Mouse (Mus musculus): ENCODE measurements around the gene Il3.
"Not testable (repeated sequence)": the region's sequence is repeated elsewhere in the genome, so short reads cannot be mapped to it uniquely, and the experiment has no call there.

Il3 gene

GRCm38 (mm10) chr11:54267177-54267576 lies at the start of gene Il3:
Gene Il3, minus strand, starts transcription at chr11:54267277.
- no peak for DNase-seq

- DNase-seq, result no peak
Measured at GRCm38 (mm10) chr11:54315336-54315735, 48.3 kb upstream of the Il3 start.

DNA sequence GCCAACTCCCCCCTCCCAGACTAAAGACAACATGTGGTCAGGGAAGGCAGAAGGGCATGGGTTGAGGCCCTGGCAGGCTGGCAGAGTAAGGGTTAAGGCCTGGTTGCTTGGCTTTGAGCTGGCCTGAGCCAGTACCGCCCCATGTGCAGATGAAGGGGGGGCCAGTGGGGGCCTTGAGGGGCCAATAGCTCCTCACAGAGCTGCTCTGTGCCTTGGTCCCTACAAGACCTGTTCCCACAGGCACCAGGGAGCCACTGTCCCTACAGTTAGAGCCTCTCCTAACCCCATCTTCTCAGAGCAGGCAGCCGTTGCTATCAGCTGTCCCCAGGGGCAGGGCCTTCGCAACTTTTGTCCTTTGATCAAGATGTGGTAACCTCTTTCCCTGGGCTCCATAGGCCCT lies 47.7 kb upstream of the Il3 start:
- DNase-seq, result no peak

- no peak for DNase-seq
Measured at GRCm38 (mm10) chr11:54313391-54314360, 46.6 kb upstream of the Il3 start.

DNA sequence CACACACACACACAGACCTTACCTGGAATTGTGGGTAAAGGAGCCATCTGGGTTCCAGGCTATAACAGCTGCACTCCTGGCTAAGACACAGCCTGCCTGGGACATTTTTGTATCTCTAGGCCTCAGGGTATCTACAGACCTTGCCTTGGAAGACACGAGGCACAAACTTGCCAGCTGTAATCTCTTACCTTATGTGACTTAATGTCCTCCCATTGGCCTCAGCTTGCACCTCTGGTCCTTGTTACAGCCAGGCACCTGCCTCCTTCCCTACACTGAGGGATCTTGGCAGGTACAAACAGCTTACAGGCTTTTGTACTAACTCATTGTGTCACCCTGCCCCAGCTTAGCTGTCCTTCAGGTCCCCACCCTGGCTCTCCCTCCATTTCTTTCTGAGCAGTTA lies 45.5 kb upstream of the Il3 start:
- DNase-seq, result no peak

DNA sequence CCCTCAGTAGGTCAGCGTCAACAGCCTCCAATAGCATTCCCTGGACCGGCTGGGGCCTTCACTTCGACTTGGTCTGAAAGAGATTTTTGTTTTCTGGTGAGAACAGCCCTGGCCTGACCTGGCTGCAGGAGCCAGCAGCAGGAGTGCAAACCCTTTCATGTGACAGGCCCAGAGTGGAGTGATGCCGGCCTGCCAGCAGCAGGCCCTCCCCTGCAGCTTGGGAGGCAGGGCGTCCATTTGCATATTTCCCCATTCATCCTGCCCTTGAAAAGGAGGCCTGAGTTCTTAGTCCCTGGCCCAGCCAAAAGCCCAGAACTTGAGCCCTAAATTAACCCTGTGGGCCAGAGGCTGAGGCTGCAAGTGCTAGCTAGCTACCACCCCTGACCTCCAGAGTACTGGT lies 44.9 kb upstream of the Il3 start:
- DNase-seq, result peak; percentile 14 to 44

GRCm38 (mm10) chr11:54310588-54310987 lies 43.5 kb upstream of the Il3 start:
- no peak for DNase-seq

DNA sequence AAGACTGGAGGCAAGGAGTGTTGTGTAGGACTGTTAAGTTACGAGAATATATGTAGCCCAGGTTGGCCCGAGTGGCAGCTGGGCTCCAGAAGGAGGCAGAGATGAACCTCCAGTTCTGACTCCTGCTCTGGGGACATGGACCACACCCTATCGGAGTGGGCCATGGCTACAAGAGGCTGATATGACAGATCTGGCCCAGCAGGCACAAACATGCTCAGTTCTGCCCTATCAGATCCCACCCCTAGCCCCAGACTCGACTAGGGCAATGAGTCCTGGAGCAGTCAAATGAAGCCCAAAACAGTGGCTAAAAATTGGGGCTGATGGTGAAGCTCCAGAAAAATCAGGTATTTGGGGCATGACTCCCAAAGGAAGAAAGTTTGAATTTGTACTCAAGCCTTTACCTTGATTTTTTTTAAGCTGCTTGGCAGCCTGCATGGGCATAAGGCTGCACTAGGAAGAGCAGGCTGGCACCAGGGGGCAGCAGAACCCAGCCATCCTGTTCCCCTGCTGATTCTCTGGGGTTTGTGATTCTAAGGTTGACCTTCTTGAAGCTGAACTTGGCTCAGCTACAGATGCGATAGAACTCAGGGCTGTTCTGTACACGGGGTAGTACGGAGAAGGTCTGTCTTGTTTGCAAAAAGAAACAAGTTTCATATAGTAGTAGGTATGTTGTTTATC lies 40.2 kb upstream of the Il3 start:
- peak; percentile 49 to 59 for DNase-seq

GRCm38 (mm10) chr11:54305331-54305730 lies 38.3 kb upstream of the Il3 start:
- no peak for DNase-seq

DNA sequence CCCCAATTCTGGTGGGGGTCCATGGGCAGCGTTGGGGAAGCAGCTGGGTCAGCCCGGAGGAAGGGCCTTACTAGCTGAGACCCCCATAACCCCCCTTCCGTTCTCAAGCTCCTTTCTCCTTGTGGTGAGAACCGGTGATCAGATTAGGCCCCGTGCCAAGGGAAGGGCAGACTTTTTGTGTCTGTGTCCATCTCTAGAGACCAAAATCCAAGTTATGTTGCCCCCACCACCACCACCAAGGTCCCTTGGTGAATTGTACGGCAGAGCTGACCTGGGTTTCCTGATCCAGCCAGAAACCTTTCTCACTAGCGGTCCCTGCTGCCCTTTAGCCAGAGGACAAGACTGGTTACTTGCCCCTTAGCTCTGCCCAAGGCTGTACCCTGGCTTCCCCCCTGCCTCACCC lies 37.4 kb upstream of the Il3 start:
- no peak for DNase-seq

DNA sequence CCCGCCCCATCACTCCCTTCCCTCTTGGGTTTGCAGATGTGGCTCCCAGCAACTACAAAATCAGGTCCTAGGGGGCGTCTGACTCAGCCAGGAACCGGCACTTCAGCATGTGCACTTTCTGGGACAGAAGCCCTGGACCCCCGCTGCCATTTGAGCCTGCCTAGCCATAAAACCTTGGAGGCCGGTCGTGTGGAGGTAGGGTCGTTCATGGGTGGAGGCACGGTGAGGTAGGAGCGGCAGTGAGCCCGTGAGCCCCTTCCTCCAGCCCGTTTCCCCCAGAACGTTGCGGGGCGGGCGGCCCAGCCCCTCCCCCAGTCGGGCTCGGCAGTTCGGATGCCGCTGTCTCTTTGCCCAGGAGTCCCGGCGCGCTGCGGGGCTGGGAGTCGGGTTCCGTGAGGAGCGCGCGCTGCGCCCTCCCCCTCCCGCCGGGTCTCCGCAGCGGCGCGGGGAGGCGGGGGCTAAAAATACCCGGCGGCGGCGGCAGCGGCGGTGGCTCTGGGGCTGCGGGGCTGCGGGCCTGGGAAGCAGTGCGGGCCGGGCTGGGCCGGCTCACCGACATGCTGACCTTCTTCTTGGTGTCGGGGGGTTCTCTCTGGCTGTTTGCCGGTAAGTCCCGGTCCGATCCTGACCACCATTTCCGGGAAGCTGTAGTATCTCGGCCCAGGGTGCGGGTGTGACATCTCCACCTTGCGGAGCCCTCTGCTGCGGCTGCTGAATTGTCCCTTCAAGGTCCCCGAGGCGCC lies 36.8 kb upstream of the Il3 start, which contains the start of gene Acsl6:
Gene Acsl6 (plus strand): TSS at position 71 of the 743 bp plus-strand sequence.
- DNase-seq, result no peak

DNA sequence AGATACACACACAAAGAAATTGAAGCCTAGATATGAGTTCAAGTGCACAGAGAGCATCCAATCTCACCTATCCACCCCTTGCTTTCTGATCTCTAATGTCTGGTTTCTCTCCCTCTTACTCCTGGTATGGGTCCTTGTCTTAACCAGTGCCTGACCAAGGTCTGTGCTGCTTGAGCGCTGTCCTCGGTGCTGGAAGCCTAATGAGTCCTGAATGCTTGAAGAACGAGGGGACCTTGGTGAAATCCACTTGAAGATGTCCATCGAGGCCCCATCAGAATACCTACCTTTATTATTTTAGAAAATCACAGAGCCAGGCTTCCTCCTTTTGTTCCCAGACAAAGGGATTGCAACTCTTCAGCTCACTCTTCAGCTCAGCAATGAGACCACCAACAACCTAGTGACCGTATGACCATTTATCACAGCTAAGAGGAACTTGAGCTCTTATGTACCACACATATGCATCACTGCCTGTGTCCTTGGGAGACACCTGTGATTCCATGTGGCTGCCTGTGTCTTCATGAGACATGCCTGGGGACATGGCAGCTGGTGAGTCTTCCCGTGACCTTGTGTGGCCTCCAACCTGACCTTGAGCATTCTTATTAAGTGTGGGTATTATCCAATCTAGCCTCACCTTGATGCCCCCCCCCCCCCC lies 36.1 kb upstream of the Il3 start:
- DNase-seq, result peak in 1 of 2 experiments; percentile 33

- no peak for DNase-seq
Measured at GRCm38 (mm10) chr11:54302606-54303005, 35.5 kb upstream of the Il3 start.

DNA sequence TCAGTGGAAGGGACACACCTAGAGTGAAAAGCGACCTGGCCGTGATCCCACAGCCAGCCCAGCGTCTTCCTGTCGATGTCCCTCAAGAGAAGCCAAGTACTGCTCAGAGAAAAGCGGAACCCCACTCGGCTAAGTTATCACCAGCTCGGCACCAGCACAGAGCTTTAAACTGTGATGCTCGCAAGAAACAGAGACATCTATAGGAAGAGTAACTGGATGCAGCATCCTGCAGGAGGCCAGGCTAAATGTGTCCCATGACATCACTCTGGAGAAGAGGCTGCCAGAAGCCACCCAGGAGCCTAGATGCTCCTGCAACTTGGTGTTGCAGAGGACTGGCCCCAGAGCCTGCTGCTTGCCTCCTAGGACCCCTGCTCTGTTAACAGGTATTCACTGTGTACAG lies 34.9 kb upstream of the Il3 start:
- DNase-seq, result no peak

GRCm38 (mm10) chr11:54298777-54299176 lies 31.7 kb upstream of the Il3 start:
- DNase-seq, result no peak

DNA sequence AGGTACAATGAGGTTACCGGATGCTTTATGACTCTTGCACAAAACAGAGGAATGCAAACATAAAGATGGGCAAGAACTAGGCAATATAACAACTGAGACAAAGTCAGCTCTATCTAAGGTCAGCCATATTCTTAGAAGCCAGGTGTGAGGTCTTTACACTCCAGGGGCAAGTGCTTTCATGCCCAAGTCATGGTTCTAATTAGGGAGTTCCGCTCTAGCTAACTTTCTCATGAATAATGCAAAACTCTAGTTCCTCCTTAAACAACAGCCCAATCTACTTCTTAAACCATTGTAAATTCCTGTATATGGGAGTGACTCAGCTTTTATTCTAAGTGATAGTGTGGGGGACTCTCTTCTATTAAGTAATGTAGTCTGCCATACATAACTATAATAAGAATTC lies 30.4 kb upstream of the Il3 start:
- not testable (repeated sequence) for DNase-seq

DNA sequence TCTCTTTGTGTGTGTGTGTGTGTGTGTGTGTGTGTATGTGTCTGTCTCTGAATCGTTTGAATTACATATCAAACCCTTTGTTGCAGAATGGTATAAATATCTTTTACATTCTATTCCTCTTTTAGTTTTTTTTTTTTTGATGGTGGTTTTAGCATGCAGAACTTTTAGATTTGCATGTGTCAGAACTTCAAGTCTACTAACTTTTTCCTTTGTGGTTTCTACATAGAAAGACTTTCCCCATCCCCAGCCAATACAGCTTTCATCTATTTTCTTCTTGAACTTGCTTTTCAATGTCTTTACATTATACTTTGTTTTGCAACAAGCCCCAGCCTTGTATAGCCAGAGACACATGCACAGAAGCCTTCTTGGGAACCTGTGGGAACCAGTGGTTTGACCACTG lies 29.7 kb upstream of the Il3 start:
- DNase-seq, result no peak

GRCm38 (mm10) chr11:54295971-54296370 lies 28.9 kb upstream of the Il3 start:
- DNase-seq, result no peak

DNA sequence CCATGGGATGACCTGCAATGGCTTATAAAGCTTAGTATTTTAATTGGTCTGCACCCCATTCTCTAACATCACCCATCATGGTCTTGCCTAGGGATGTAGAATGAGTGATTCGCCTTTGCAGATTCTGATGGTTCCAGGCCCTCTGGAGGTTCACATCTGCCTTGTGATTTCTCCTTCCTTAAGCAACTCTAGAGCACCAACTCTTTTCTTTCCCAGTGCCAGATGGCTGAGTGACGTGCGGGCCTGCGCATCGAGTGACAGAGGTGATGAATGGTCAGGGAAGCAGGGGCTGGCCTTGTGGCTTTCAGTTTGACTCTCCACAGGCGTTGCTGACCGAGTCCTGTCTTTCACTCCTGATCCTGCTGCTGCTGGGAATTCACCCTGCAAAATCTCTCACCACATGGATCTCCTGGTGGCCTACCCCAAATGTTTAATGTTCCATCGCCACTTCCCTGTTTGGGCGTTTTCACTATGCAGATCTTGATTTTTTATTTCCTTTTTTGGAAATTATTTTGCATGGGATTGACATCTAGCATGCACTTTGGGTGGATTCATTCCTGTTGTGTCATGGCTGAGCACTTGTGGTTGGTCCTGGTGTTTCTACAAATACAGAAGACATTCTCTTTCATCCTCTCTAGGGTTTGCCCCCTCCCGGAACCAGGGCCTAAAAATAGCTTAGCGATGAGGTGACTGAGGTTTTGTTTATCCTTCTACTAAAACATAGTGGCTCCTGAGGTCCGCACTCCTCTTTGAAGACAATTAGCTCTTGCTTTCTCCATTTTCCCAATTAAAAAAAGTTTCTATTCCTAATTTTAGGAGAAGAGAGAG lies 27.1 kb upstream of the Il3 start:
- no peak for DNase-seq

GRCm38 (mm10) chr11:54292163-54292562 lies 25.1 kb upstream of the Il3 start:
- no peak for DNase-seq

GRCm38 (mm10) chr11:54287821-54288453 lies 20.9 kb upstream of the Il3 start:
- DNase-seq, result no peak
